In the genomic region with DNA sequence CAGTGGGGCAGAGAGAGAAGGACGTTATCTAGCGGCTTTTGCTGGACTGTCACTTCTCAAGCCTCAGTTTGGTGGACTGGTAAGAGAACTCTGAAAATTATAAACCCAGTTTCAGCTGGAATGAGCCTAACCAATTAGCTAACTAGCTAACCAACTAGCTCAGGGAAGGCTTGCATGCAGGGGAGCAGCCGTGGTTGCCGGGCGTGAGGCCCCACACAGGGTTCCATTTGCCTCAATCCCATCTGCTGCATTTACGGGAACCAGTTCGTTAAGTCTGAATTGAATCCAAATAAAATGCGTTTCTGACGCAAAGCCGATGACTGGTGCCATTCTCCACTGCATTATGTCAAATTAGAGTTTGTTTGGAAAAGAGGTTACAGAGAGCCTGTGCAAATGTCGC, we compare ENCODE assay signal across 10 mouse cellular contexts.
DNase-seq lines count a peak whose midpoint lies in the region; ATAC-seq and TF ChIP-seq lines count a peak whose summit lies in the region.
"Had no signal": no experiment of that assay in that cellular context is flagged by ENCODE, and none has a peak within 500 bp of the region (broad histone marks: within the 10 kb centered on the region; RNA-seq: fewer than 3 reads in every experiment).

No protein-coding gene starts in this region.

- ATAC-seq in limb, embryonic 12.5 days (ENCODE audit: insufficient number of reproducible peaks, insufficient read depth, low FRiP score, low TSS enrichment, low read depth): no peak
- no peak for ATAC-seq in megakaryocyte-erythroid progenitor cell, adult 5-6 weeks (replicated peaks; ENCODE audit: low FRiP score, low TSS enrichment, poor library complexity, severe bottlenecking)

- H3K4me2 ChIP-seq in limb, embryonic 12.5 days: peak overlapping the region; percentile 8; the same call in 1 of the 2 replicates
- H3K4me2 ChIP-seq: kidney, embryonic 15.5 days had no signal

- peaks cover 28% of the 10 kb centered on the region for H3K4me1 ChIP-seq in cerebellum, adult 2 months (ENCODE audit: control insufficient read depth, insufficient read depth, low read length)
- H3K4me1 ChIP-seq in limb, embryonic 12.5 days (replicated peaks): peaks cover 42% of the 10 kb centered on the region

- TF ChIP-seq CTCF in cerebellum, adult 2 months (IDR thresholded peaks at IDR 0.05; ENCODE audit: borderline replicate concordance, insufficient read depth, low read depth, low read length): no peak

- DNase-seq in left cerebral cortex, postnatal 4 days: peak; percentile 65
- no peak for DNase-seq in left cerebral cortex, postnatal 14 days (ENCODE audit: low spot score in 2 of 2)
- peak; percentile 77 to 81 for DNase-seq in cerebellum, adult 2 months
- DNase-seq in cerebellum, postnatal 36 days: peak; percentile 47 to 70
- DNase-seq in MN1 (ENCODE audit: low spot score): no peak
- DNase-seq: gastrocnemius, postnatal 25 days; right cerebral cortex, postnatal 4 days had no signal

- H3K9ac ChIP-seq in limb, embryonic 12.5 days (replicated peaks): no peak overlapping the region
- H3K9ac ChIP-seq: kidney, embryonic 15.5 days had no signal

- H3K27ac ChIP-seq in cerebellum, adult 2 months (ENCODE audit: insufficient read depth, low read length): peak overlapping the region; percentile 81
- H3K27ac ChIP-seq in limb, embryonic 12.5 days: peak overlapping the region; percentile 23; the same call in 1 of the 2 replicates
- H3K27ac ChIP-seq: kidney, embryonic 15.5 days had no signal

- intact Hi-C loops in left cerebral cortex, postnatal 4 days (cut with DNase I): loop anchor here (2.0 to 10.0 kb wide), 4 partner anchors 778 to 1368 kb away; no protein-coding TSS in a partner anchor
- intact Hi-C loops in left cerebral cortex, postnatal 14 days (cut with DNase I): loop anchor here (5.0 to 10.0 kb wide), 3 partner anchors 392 to 1021 kb away; no protein-coding TSS in a partner anchor

- TF ChIP-seq POLR2A in cerebellum, adult 2 months (IDR thresholded peaks at IDR 0.05; ENCODE audit: borderline replicate concordance, insufficient read depth, low read length): 0 out of 2 replicates have a peak, but pooled peaks have one; percentile 16

- no peaks in the 10 kb centered on the region for H3K9me3 ChIP-seq in limb, embryonic 12.5 days
- H3K9me3 ChIP-seq: kidney, embryonic 15.5 days had no signal

- no peak overlapping the region for H3K4me3 ChIP-seq in cerebellum, adult 2 months (replicated peaks; ENCODE audit: insufficient read depth, low read depth, low read length)
- H3K4me3 ChIP-seq in limb, embryonic 12.5 days (replicated peaks): no peak overlapping the region
- H3K4me3 ChIP-seq: kidney, embryonic 15.5 days had no signal

- H3K27me3 ChIP-seq in cerebellum, adult 2 months (ENCODE audit: control insufficient read depth, insufficient read depth, low read length): no peaks in the 10 kb centered on the region
- H3K27me3 ChIP-seq in limb, embryonic 12.5 days: no peaks in the 10 kb centered on the region

- WGBS in cerebellum, adult 2 months: 12% methylated on average over 11 of the region's 11 CpGs
- 45% methylated on average over 11 of the region's 11 CpGs for WGBS in limb, embryonic 12.5 days

- H3K36me3 ChIP-seq in limb, embryonic 12.5 days: no peaks in the 10 kb centered on the region
- H3K36me3 ChIP-seq: kidney, embryonic 15.5 days had no signal

Comparison
In these comparisons a context has a peak if more than half of its experiments do, and no peak if none do; other contexts are left out.
1. DNase-seq: peak in left cerebral cortex, postnatal 4 days (single experiment), cerebellum, adult 2 months (2 of 2) and cerebellum, postnatal 36 days (2 of 2); none in left cerebral cortex, postnatal 14 days (0 of 2) and MN1 (single experiment).